Mouse (Mus musculus): ENCODE results near the gene Eed.

Eed gene

GRCm38 (mm10) chr7:89908899-89909621 is 71.7 kb downstream of the Eed start:
- DNase-seq (ENCODE audit: low spot score in 2 of 2) = no peak

- no peak for DNase-seq (ENCODE audit: low spot score in 2 of 2)
Observed at GRCm38 (mm10) chr7:89908421-89908820, 72.4 kb downstream of the Eed start.

GRCm38 (mm10) chr7:89907950-89908349 is 72.8 kb downstream of the Eed start:
- DNase-seq (ENCODE audit: low spot score in 2 of 2) = peak; percentile 82 to 86
